Mouse (Mus musculus) heart, postnatal 10 days (tissue): ENCODE measurements at regions not wholly inside any gene's neighbourhood (a gene's known extent, or its start where the extent isn't known, plus 50 kb on each side); places are given as distances from the start of the nearest gene placed in this dataset.
"Not testable (repeated sequence)": the region's sequence is repeated elsewhere in the genome, so short reads cannot be mapped to it uniquely, and the experiment has no call there.

ENCODE experiments used
- DNase-seq, 2 experiments: peaks; one replicate each; pipeline ENCODE4 v3.0.0; 2021
- intact Hi-C: fragments of 180-260 bp; cut with DNase I; formaldehyde crosslinking; loops from one replicate; pipeline ENCODE4 v1.15.1; 2025

- DNase-seq: no peak
- intact Hi-C loops: no loop called here
Observed at GRCm38 (mm10) chrX:41983346-41983745, 62.9 kb upstream of the Thoc2 start.

GRCm38 (mm10) chrX:41995750-41996149 lies 63.7 kb upstream of the Xiap start:
- intact Hi-C loops: no loop called here
- no peak for DNase-seq

- DNase-seq, intact Hi-C loops: not testable (repeated sequence)
Observed at GRCm38 (mm10) chrX:42000622-42001171, 58.8 kb upstream of the Xiap start.

GRCm38 (mm10) chrX:42005629-42006028 lies 53.9 kb upstream of the Xiap start:
- peak in 1 of 2 experiments; percentile 1 for DNase-seq
- intact Hi-C loops: not testable (repeated sequence)

- intact Hi-C loops, DNase-seq: not testable (repeated sequence)
Observed at GRCm38 (mm10) chrX:42006573-42007226, 52.8 kb upstream of the Xiap start.
